Mouse (Mus musculus) ES-Bruce4 (cell line): ENCODE measurements around the gene Zbtb39.

Experiments
- CTCF ChIP-seq: IDR thresholded peaks from one replicate; pipeline ENCODE4 v1.8.1; 2011; ENCODE audit warnings: low read depth, low read length
- POLR2A ChIP-seq: IDR thresholded peaks from one replicate; pipeline ENCODE4 v1.8.1; 2011; ENCODE audit warnings: low read length; ENCODE audit not compliant: insufficient read depth

GRCm38 (mm10) chr10:127704293-127704692 is 35.0 kb upstream of the Zbtb39 start:
- TF ChIP-seq CTCF (no peak), POLR2A (no peak)
